Mouse (Mus musculus) heart, adult 2 months (tissue): Measurements from ENCODE around the gene Neurog2. TPM values are rescaled to one million over a fixed set of nuclear protein-coding genes. Genes with fewer than 3 reads are reported as not detected.

ENCODE experiments used
- DNase-seq, 2 experiments: peaks; one replicate each; pipeline ENCODE4 v3.0.0; 2021
- H3K27ac ChIP-seq: fragments of 200-600 bp; 2 replicates; pipeline ENCODE4 v1.8.1; 2022
- H3K27me3 ChIP-seq: fragments of 200-500 bp; 2 replicates; pipeline ENCODE4 v1.6.1; 2012; ENCODE audit warnings: mild to moderate bottlenecking, low read length, inconsistent platforms, mixed read lengths; ENCODE audit not compliant: control insufficient read depth, insufficient read depth
- H3K36me3 ChIP-seq: fragments of 200-500 bp; 2 replicates; pipeline ENCODE4 v1.6.1; 2012; ENCODE audit warnings: low read length, inconsistent platforms; ENCODE audit not compliant: control insufficient read depth, insufficient read depth
- H3K4me1 ChIP-seq: fragments of 200-500 bp; 2 replicates; pipeline ENCODE4 v1.6.1; 2011; ENCODE audit warnings: low read length; ENCODE audit not compliant: control insufficient read depth, insufficient read depth
- H3K4me3 ChIP-seq: fragments of 200-600 bp; 2 replicates; pipeline ENCODE4 v1.8.1; 2022
- H3K79me2 ChIP-seq: fragments of 200-500 bp; replicated peaks from 2 replicates; pipeline ENCODE4 v1.6.1; 2012; ENCODE audit warnings: mild to moderate bottlenecking, inconsistent platforms, low read length, moderate library complexity, mixed read lengths; ENCODE audit not compliant: control insufficient read depth, insufficient read depth
- H3K9ac ChIP-seq: fragments of 200-500 bp; 2 replicates; pipeline ENCODE4 v1.6.1; 2012; ENCODE audit warnings: low read depth, mild to moderate bottlenecking, control low read depth, inconsistent platforms, low read length, mixed read lengths
- CTCF ChIP-seq: fragments of 200-600 bp; IDR thresholded peaks from 2 replicates; pipeline ENCODE4 v1.8.1; 2022; ENCODE audit warnings: antibody characterized with exemption, mild to moderate bottlenecking, moderate library complexity
- EP300 ChIP-seq: fragments of 200-500 bp; IDR thresholded peaks from 2 replicates; pipeline ENCODE4 v1.6.1; 2011; ENCODE audit warnings: low read depth, low read length, control low read depth; ENCODE audit not compliant: insufficient read depth
- POLR2A ChIP-seq: fragments of 200-500 bp; IDR thresholded peaks from 2 replicates; pipeline ENCODE4 v1.6.1; 2011; ENCODE audit warnings: mild to moderate bottlenecking, low read depth, low read length, control low read depth; ENCODE audit not compliant: insufficient read depth
- WGBS: fragments of 180-500 bp; shearing (Covaris S2); methylation state at CpG from one replicate; pipeline ENCODE4 v1.1.7; 2018; 5-methylcytosine and 5-hydroxymethylcytosine counted together
- intact Hi-C: fragments of 180-260 bp; cut with DNase I; formaldehyde crosslinking; loops from one replicate; pipeline ENCODE4 v1.15.1; 2025
- polyA plus RNA-seq: library from polyadenylated mRNA; depleted of rRNA; stranded (reverse); fragments of >200 nt; gene quantifications from 2 replicates; pipeline ENCODE4 v1.2.3, GENCODE M21; 2012
- total RNA-seq, 2 experiments: library from RNA; stranded (reverse); gene quantifications; 2 replicates each; pipeline ENCODE4 v1.2.3; 2021

Neurog2 gene
- total and polyA plus RNA-seq, 3 experiments, result not detected

DNA sequence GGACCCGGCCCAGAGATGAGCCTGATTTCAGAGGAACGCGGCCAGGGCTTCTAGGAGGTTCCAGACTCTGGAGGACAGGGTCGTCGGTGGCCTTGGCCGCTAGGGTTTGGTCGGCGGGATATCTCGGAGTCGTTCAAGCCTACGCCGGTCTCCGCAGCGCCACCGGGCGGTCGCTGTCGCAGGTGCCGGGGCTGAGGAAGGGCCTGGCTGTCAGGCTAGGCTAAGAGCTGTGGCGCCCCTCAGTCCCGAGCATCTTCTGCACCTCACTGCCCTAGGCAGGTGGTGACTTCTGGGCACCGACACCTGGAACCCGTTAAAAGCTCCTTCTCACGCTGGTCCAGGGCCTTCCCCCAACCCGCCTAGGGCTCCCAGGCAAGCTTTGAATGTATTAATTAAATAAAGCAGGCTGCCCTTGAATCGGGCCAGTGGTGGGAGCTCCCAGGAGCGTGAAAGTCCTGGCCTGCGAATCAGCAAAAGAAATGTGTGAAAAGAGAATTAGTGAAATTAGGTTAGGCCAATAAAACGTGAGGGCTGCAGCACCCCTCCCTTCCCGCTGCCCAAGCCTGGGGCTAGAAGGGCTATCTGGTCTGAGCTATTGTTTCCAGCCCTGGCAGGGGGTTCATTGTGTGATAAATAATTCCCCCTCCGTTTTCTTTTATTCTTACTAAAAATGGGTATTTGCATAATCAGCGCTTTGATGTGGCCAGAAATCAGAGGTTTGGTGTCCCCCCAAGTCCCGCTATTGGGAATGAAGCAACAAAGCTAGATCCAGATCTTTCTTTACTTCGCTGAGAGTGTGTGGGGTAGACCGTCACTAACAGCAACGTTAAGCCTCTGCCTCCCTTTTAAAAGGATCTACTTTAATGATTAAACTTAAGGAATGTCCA lies 7.2 kb downstream of the Neurog2 start:
- intact Hi-C loops, result loop anchor here (10.0 kb wide), 1 partner anchor 1575 kb away; no protein-coding TSS in a partner anchor
- peak; percentile 7 to 31 for DNase-seq
- no peak for TF ChIP-seq EP300
- TF ChIP-seq CTCF, result peak; percentile 45
- Histone ChIP-seq H3K79me2 (no peaks in the 10 kb centered on the region), H3K27me3 (peaks cover 10% of the 10 kb centered on the region), H3K27ac (no peak overlapping the region), H3K9ac (no peak overlapping the region), H3K4me3 (no peak overlapping the region), H3K4me1 (no peaks in the 10 kb centered on the region), H3K36me3 (no peaks in the 10 kb centered on the region)
- WGBS, result 5% methylated on average over 36 of the region's 36 CpGs

DNA sequence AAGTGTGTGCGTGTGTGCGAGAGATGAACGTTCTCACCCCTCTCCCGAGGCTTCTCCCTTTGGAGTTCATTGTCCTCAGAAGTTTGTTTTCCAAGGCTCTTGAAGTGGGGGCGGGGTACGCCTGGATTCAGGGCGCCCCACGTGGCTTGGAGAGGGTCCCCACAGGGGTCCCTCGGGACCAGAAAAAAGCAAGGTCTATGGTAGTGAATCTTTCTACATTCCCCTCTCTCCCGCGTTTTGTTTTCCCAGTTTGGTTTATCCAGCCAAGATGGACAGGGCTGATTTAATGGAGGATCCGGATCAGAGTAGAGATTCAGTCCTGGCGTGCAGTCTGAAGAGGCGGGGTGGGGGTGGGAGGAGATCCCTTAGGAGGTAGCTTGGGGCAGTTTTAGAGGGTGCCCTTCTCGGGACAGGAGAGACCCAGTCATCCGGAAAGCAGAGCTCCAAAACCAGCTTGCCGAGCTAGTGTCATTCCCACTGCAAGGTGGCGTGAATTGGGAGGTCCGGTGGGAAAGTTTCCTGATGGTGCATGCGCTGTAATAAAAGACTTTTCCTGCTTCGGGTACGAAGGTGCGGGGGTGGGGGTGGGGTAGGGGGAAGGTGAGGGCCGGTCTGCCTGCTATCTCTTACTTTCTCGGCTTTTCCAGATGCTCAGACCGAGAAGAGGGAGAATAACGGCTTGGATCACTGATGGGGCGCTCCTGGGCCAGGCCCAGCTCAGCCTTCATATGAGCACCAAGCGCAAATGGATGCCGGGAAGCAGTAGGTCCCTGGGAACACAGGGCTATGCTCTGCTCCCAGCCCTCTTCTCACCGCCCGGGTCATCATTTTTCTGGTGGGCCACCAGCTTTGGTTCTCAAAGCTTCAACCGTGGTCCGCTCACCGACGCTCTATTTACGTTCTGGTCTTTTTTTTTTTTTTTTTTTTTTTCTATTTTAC lies 8.1 kb downstream of the Neurog2 start:
- Histone ChIP-seq H3K79me2 (no peaks in the 10 kb centered on the region), H3K9ac (no peak overlapping the region), H3K4me3 (no peak overlapping the region), H3K36me3 (no peaks in the 10 kb centered on the region), H3K27ac (no peak overlapping the region), H3K4me1 (no peaks in the 10 kb centered on the region), H3K27me3 (peaks cover 11% of the 10 kb centered on the region)
- intact Hi-C loops, result no loop called here
- TF ChIP-seq EP300 (no peak), POLR2A (no peak), CTCF (no peak)
- WGBS, result 5% methylated on average over 37 of the region's 37 CpGs
- DNase-seq, result no peak

DNA sequence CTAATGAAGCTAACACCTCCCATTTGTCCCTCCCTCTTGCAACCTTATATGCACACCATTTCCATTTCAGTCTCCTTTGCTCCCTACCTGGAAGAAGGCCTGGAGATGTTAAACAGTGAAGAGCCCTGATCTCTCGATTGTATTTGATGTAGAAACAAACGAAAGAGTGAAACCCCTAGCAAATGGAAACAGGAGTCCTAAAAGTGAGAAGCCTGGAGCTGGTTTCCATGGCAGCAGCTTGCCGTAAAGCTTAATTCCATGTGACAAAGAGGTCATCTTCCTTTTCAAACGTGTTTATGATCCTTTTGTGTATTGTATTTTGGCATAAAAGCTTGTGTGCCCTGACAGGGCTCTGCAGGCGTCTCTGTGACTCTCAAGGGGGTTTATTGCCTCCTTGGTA lies 9.3 kb downstream of the Neurog2 start:
- H3K36me3 ChIP-seq, result no peaks in the 10 kb centered on the region
- no peak overlapping the region for H3K27ac ChIP-seq
- DNase-seq, result no peak
- WGBS, result 17% methylated on average over 5 of the region's 5 CpGs
- no peaks in the 10 kb centered on the region for H3K79me2 ChIP-seq
- no peaks in the 10 kb centered on the region for H3K4me1 ChIP-seq
- no peak overlapping the region for H3K9ac ChIP-seq
- intact Hi-C loops, result no loop called here
- H3K4me3 ChIP-seq, result no peak overlapping the region
- H3K27me3 ChIP-seq, result peaks cover 11% of the 10 kb centered on the region
- TF ChIP-seq CTCF (no peak), POLR2A (no peak), EP300 (no peak)

DNA sequence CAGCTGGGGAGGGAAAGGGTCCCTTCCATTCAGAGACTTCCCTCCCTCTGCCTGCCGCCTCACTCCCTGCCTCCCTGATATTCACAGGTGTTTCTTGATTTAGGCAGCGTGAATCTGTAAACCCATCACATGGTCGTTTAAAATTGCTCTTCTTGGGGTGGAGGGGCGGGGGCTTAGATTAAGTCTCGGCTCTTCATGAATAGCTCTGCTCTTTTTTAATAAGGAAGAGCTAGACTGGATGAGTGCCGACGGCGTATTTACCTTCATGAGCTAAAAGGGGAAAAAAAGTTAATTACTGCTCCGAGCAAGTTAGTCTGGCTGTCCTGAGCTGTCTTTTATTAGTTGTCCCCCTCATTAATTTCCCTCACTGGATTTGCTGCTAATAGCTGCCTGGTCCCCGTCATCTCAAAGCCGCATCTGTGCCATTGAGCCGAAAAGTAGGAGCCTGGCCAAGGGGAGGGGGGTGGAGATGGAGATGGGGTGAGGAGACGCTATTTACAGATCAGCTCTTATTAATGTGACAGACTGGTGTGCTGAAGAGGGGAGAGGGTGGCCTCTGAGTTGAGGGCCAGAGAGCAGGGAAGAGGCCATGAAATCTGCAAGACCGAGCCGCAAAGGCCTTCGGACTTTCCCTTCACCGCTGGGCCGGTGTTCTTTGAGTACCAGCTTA lies 13.4 kb downstream of the Neurog2 start:
- no peak for TF ChIP-seq EP300
- no peak for TF ChIP-seq CTCF
- no peak for TF ChIP-seq POLR2A
- 66% methylated on average over 18 of the region's 18 CpGs for WGBS
- no peak overlapping the region for H3K4me3 ChIP-seq
- no peak overlapping the region for H3K9ac ChIP-seq
- H3K27ac ChIP-seq, result no peak overlapping the region
- H3K36me3 ChIP-seq, result no peaks in the 10 kb centered on the region
- no peaks in the 10 kb centered on the region for H3K79me2 ChIP-seq
- intact Hi-C loops, result no loop called here
- 0 out of 2 replicates have a peak, but pooled peaks cover 3% of the 10 kb centered on the region for H3K27me3 ChIP-seq
- no peaks in the 10 kb centered on the region for H3K4me1 ChIP-seq
- DNase-seq, result no peak

DNA sequence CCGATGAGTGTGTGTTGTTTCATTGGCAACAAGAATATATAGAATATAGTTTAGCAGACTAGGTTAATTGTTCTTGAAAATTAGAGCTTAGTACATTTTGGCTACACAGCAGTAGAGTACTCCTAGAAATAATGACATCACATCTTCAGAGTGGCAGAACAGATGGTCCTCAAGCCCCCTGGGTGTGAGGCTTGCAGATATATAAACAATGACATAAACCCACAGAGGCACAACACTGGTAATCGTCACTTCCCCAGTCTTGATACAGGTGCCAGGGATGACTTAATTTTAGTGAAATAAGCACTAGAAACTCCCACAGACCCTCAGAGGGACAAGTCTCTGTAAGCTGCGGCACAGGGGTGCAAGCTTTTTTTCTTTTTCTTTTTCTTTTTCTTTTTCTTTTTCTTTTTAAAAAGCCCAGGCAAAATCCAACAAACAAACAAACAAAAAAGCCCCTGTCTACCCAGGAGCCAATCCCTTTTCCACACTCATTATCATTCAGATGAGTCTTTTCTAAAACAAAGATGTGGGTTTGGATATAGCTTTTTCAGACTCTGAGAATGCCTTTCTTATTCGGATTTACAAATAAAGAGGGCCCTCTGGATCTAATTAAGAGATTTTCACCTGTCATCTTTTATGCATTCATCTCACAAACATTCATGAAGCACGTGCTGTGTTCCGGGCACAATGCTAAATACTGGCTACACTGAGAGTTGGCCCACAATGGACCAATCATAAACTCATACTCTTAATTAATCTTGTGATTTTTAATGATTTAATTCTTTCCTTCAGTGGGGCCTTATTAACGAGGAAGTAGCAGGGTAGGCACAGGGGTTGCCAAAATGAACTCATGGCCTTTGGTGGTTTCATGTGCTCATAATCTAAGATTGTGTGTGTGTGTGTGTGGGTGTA lies 19.1 kb downstream of the Neurog2 start:
- DNase-seq, result no peak
- intact Hi-C loops, result no loop called here
- TF ChIP-seq EP300 (no peak), POLR2A (no peak), CTCF (no peak)
- H3K9ac ChIP-seq, result no peak overlapping the region
- no peaks in the 10 kb centered on the region for H3K79me2 ChIP-seq
- H3K4me1 ChIP-seq, result no peaks in the 10 kb centered on the region
- H3K4me3 ChIP-seq, result no peak overlapping the region
- H3K27me3 ChIP-seq, result no peaks in the 10 kb centered on the region
- H3K36me3 ChIP-seq, result no peaks in the 10 kb centered on the region
- WGBS, result 57% methylated on average over 7 of the region's 7 CpGs
- no peak overlapping the region for H3K27ac ChIP-seq
